Mouse (Mus musculus): ENCODE data around the gene Scn1a.

The Scn1a gene

DNA sequence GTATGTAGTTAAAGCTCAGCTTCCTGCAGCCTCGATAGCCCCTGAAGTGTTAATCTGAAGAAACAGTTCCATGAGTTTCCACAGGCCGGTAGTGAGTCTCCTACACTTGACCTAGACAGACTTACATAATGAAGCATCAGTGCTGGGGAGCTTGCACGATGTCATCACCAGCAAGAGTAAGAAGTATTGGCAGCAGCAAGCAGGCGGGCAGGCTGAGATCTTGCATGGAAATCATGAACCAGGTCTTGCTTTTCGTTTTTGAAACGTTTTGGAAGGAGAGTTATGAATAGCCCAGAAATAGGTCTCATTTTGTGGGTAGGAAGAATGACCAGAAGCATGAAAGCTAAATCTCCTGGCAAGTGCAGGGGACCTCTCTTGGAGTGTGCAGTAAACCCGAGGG, at the start of gene Scn1a:
Gene Scn1a (minus strand): TSS at position 130 of the 400 bp plus-strand sequence.
- peak; percentile 73 for DNase-seq

DNA sequence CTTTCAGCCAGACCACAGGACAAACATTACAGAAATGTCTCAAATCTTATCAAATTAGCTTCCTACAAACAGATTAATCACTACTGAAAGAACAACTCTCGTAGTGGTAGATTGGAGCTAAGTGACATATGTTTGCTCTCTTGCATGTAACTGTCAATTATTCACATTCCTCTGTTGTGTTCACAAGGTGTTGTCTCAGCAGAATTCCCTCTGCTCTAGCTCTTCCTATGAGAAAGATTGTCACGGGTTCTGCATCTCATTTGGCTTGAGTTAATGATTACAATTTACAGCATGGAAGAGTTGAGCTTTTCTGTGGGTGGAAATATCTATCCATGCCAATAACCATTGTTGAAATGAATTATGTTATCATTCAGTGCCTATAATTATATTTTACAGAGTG, 37.8 kb upstream of the Scn1a start:
- no peak for DNase-seq

DNA sequence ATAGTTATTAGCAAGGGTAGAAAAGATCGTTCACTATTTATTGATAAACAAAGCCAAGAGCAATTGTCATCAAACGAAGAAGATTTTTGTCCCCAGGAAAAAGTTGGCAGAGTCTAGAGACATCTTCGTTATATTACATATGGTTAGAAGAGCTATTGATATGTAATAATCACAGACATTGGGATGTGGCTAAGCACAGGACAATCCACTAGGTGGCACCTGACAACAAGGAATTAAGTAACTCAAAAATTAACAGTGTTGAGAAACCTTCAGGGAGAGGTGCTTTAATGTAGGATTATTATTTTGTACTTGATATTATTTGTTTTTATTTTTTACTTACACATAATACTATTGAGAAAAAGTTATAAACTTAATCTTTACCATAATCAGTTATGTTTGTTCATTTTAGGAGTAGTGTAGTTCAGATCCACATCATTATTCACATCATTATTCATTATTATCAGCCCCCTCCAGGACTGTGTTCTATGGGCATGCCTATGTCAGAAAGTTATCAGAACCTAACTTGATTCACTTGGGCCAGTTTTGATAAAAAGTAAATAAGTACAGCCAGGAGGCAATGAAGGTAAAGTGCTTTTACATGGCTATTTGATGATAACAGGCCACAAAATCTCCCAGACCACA, 32.7 kb upstream of the Scn1a start:
- DNase-seq: peak; percentile 18

DNA sequence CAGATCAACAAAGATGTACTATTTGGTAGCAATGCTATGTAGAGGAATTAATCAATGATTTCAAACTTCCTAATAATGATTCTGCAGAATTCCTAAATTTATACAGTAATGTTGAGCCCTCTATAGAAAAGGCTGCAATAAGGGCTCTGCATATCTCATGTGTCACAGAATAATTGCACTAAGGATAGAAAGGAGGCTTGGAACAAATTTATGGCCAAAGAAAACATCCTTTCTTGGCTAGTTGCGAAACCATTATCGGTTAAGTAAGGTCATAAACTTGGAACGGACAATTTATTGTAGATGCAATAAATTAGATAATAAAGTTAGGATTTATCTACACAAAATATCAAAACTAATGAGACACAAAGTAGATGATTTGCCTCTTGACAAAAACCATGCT, 24.8 kb upstream of the Scn1a start:
- no peak for DNase-seq

DNA sequence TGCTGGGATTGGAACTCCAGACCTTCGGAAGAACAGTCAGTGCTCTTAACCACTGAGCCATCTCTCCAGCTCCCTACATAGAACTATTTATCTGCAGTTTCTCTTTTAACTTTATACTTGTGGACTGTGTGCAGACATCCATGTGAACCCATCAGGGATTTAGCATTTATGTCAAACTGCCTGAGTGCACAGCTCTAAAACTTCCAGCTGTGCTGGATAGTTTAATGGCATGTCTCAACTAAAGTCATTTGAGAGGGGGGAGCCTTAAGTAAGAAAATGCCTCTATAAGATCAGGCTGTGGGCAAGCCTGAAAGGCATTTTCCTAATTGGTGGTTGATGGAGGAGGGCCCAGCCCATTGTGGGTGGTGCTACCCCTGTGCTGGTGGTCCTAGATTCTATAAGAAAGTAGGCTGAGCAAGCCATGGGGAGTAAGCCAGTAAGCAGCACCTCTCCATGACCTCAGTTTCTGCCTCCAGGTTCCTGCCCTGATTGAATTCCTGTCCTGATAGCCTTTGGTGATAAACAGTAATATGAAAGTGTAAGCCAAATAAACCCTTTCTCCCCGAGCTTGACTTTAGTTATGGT, 24.3 kb upstream of the Scn1a start:
- DNase-seq: no peak

DNA sequence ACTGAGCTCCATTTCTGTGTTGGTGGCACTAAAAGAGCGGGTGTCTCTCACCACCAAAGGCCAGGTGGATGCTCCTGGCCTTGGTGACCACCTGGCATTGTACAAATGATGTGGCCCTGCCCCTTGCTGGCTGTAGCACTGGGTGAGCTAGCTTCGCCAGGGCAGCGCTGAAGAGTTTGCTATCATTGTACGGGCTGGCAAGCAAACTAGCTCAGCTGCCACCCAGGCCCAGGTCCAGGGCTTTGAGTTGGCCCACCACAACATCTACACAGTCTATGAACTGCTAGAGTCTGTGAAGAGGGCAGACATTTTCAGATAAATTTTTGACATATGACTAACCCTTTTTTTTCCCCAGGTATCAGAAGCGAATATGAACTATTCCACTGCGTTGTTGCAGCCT, 23.3 kb upstream of the Scn1a start:
- no peak for DNase-seq

DNA sequence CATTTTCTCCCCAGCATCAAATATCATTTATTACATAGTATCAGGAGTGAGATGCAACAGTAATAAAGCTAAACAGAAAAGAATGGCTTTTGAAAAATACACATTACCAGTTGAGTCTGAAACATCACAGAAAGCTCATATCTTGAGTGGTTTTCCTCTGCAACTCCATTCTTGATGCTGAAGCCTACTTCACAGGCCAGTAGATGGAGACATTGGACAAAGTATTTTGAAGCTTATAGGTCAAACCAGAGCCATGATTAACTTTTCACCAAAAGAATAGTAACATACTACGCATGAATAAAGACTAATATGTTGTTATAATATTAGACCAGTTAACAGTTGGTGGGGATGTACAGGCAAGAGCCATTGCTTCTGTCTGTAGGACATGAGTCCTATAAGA, 21.8 kb upstream of the Scn1a start:
- no peak for DNase-seq

DNA sequence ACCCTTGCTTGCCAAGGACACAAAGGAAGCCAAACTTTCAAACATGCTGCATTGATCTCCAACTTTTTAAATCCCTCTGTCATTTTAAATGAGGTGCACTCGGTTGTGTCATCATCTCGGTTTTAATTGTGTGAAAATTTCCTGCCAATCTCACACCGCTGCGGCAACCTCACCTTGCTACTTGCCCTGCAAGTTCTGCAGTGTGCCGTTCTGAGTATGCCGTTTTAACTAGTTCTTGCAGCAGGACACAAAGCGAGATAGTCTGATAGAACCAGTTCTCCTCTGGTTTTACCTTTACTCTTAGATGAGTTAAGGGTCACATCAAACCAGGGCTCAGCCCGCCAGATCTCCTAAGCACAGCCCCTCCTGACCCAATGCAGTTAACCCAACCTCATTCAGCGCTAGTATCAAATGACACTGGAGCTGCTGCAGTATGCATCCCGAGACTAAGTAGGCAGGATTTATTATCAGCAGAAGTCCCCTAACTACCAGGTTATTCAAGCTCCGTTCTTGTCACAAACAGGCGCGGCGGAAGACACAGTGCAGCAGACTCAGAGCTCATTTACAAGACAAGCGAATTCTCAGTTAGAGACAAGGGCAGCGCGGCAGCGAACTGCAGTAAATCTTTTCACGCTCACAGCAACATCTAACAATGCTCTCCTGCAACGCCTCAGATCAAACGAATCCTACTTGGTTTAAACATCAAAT, 722 bp downstream of the Scn1a start:
- DNase-seq: peak; percentile 51

DNA sequence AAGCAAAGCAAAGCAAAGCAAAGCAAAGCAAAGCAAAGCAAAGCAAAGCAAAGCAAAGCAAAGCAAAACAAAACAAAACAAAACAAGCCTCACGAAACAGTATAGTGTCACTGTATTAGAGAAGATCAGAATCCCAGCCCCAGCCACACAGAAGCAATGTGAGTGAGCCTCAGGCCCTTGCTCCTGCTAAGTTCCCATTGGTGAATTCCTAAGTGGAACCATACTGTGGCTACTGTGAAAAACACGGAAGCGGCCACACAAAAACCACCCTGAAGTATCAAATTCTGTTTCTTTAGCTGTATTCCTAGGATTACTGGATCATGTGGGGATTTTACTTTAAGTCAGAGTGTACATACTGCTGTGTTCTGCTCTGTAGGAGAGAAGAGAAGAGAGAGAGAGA, 4.4 kb downstream of the Scn1a start:
- no peak for DNase-seq

DNA sequence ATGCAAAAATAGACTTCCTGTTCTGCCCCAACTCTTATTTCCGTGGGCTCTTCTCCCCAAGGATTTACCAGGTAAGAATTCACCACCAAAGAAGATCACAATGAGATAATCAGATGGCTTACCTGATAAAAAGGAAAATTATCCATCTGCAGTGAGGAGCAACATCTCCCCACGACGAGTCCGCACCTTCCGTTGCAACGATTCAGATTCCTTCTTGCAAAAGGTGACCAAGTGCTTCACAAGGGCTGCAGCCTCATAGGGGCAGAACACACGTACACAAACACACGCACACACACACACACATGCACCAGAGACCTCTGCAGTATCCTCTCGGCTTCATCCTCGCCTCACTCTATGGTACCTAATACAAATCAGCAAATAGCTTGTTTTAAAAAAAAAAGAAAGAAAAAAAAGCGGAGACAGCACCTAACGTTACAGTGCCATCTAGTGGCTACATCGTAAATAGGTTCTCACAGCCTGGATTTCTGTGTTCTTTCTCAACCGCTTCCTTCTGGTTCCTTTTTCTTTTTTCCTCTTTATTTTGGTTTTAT, 30.8 kb downstream of the Scn1a start:
- peak; percentile 70 for DNase-seq

DNA sequence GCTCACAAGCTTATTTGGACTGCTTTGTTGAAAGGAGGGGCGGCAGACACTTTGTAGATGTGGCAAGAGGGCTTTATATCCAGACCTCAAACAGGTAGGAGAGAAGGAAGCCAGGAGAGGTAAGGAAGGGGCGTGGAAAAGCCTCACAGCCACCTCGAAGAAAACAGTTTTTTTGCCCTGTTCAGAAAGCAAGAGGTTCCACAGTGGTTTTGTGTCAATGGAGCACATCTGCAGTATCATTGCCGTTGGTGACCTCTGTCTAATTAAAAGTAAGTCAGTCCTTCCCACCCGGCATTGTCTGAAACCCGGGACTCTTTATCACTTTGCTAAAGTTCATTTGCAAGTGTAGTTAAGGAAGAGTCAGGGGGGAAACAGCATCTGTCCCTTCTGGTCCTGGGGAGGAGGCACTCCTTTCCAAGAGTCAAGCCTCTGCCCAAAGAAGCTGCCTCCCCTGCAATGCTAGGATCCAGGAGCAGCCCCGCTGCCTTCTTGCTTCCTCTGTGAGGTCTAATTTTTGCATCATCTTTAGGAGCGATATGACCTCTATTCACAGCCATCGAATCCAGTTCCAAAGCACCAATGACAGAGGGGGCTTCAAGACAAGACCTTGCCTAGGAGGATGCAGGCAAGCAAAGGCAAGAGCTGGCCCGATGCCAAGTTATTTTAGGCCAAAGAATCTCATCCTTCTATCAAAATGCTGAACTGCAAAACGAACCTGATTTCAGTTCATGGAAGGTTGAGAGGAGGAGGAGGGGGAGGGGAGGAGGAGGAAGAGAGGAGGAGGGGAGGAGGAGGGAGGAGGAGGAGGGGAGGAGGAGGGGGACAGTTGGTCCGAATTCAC, 31.5 kb downstream of the Scn1a start:
- peak; percentile 70 for DNase-seq

DNA sequence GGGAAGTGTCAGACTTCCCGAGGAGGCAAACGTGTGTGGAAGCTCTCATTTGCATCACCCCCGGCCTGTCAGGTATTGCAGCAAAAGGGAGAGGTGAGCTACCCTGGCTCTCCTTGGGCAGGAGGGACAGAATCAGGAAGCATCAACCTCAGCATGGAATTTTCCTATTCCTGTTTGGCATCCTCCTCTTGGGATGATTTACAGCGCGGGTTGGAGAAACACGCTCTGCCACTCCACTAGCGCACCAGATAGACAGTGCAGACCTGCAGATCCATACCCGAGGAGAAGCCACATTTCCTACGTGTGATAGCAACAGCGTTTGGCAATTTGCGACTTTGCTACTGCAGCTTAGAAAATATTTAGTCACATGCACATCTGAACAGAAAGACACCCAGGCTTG, 32.2 kb downstream of the Scn1a start:
- DNase-seq: peak; percentile 53

DNA sequence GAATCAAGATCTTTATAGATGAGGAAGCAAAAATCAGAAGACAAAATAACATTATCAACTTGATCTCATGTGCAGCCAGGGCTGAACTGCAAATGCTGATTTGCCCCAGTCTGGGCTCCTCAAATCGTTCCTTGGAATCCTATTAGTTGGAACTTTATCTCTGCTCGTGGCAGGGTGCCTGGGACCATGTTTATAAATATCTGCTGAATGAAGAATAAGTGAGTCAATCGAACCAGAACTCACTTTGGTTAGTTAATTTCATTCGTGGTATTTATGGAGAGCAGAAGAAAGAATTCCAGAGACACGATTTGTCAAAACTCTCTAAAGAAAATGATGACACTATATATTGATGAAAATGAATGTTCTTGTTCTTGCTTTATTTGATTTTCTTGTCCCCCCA, 48.1 kb downstream of the Scn1a start:
- DNase-seq: no peak

DNA sequence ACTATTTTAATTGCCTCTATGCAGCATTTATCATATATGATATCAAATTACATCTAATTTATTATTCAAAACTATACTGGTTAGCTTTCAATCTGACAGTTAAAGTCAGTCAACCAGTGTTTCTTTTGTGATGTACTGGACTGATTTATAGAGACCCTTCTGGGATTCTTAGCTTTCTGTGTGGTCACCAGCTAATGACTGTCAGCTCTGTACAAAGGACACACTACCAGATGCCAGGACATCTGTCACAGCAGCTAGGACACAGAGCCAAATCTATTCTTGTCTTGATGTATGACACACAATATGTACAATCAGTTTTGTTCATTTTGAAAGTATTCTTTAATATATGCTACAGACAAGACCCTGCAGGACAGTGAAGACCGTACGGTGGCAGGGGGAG, 72.7 kb downstream of the Scn1a start:
- no peak for DNase-seq

DNA sequence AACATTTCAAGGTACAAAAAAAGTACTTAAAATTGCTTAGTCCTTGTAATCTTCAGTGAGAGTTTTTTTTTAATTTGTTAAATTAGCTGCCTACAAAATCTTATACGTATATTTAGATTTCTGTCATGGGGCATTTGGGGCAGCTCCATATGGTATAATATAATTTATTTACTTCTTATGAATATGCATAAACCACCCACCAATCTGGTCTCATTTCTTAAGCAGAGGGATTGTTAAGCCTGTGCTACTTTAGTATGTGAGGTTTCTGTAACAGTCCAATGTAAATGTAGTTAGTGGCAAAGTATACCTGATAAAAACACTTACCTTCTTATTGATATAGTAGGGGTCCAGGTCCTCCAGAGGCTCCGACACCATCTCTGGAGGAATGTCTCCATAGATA, 90.0 kb downstream of the Scn1a start:
- no peak for DNase-seq

DNA sequence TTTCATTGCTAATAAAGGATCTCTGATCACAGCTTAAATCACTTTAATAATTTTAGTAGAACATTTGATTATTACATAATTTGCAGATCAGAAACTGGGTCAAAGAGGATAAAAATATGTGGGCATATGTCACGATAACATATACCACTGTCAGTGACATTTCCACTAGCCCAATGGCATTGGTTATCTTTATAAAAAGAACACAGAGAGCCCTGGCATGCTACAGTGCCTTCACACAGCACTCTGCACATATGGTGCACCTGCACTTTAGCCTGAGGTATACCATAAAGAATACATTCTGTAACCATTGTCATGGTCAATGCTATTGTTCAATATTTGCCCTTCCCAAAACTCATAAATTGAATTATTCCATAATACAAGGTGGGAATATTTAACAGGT, 94.0 kb downstream of the Scn1a start:
- DNase-seq: no peak

DNA sequence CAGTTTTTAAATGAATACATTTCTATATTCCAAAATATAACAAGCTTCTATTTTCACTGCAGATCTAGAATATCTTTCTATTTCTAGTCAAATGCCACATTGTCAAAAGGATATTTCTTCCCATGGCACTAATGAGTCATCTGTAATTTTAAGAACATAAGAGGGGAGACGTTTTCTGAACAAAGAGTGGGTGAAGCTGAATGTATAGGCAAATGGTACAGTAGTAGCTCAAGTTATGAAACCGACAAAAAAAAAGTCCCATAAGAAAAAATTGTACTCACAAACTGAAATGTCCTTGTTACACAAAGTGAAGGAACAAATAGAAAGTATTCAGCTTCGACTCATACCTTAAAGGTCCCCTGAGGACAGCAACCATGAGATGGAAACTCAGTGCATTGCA, 94.5 kb downstream of the Scn1a start:
- DNase-seq: no peak

DNA sequence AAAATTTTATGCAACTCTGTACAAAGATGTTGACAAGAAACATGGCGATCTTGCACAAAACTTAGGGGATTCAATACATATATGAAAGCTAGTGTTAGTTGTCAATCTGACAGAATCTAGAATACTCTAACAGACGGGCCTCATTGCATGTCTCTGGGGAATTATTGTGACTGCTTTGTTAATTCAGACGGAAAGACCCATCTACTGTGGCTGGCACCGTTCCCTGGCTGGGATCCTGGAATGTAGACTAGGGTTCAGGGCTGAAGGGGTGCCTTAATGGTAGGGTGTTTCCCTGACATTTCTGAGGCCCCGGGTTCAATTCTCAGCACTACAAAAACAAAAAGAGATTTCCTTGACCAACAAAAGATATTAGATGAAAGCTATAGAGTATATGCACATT, 103.2 kb downstream of the Scn1a start:
- peak; percentile 18 for DNase-seq

DNA sequence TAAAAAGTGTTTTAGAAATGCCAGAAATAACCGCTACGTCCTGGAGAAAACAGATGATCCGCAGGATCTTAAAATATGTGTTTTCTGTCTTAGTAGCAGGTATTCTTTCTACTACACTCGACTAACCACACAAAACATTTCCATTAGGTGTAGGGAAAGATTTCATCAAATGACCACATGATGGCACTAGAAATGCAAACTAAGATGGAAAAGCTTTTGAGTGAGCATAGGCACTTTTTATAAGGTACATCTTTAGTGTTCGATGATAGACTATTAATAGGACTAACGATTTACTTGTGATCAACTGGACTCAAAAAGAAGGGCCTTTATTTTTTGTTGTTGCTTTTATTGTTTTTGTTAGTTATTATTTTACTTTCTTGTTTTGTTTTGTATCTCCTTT, 104.2 kb downstream of the Scn1a start:
- DNase-seq: peak; percentile 14

DNA sequence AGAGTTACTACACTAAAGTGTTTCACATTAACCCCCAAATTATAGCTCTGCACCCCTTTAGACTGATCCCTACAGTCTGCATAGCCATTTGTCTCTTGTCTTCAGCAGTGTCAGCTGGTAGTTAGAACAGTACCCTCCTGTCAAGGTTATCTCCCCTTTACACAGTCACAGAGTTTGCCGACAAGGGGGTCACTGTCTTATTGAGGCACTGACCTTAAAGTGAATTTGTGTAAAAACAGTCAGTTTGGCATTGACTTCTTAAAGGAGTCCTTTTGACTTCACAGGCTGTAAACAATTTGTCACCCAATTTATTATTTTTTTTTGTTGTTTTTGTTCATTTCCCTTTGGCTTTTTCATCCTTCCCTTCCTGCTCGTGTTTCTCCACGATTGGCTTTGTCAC, 168.1 kb downstream of the Scn1a start:
- DNase-seq: no peak

DNA sequence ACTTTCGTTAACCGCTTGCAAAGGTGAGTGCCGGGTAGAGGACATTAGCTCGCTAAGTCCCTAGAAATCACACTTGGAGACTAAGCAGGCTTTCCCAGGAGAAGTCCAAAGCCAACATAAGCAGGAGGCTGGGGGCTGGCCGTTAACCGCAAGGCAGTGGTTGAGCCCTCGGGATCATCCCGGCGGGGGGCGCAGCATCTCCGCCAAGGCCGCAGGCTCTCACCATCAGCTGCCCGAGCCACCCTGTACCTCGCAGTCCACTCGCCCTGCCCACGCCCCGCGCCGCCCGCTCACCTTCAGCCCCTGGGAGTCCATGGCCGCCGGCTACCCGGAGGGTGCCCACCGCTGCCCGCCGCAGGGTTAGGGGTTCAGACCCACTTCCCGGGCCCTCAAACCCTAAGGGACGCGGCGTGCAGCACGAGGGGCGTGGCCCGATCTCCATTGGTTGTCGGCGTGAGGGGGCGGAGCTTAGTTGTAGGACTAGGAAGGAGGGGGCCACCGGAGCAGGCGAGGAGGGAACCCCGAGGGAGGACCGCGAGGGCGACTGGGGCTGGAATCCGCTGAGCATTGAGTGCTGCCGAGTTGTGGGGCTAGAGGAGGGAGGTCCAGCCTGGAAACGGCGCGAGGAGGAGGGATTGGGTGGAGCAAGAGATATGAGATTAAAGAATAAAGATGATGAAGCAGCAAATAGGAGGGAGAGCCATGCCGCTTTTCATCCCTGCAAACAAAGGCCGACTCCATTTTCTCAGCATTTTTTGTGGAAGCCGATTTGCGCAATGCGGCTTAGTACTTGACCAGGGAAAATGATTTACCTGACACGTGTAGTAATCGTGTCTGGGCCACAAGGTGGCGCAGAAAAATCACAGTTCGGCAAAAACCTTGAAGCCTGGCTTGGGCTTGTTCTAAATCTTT, 184.2 kb downstream of the Scn1a start, which contains the start of gene Ttc21b:
Gene Ttc21b (minus strand): TSS at position 398 of the 912 bp plus-strand sequence.
- peak; percentile 97 for DNase-seq

DNA sequence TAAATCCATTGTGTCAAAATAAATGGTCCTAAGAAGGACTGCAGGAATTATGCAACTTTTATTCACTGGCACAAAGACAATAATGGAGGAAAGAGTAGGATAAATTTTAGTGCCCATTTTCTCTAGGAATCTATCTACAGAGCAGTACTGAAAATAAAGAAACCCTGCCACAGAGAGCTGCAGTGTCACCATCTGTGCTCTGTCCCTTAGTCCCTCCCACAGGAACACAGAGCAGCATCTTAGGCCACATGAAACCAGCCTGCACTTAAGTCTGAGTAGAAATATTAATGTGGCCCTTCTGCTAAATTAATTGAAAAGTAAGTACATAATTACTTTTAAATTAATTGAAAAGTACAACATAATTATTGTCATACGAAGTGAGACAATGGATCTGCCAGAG, 196.6 kb downstream of the Scn1a start:
- DNase-seq: no peak

All from cerebellum, adult 8-10 months (tissue).